Mouse (Mus musculus): ENCODE data around the gene Gm9573. TPM values are rescaled to one million over a fixed set of nuclear protein-coding genes. Genes with fewer than 3 reads are reported as not detected.

Gm9573 gene
- polyA plus RNA-seq, 1 experiment from 2014 or later, result not detected

Other genes with a start within 250 kb of the Gm9573 start
- gene H2-Q4, start 247.0 kb downstream of the Gm9573 start, polyA plus RNA-seq (2015; fragmentation: Nextera tagmentation; extraction: Ambion mirVana), result 4.8 and 5.1 TPM in 2 replicates
- 2.0 and 2.2 TPM in 2 replicates for gene H2-Q6, start 201.8 kb downstream of the Gm9573 start, polyA plus RNA-seq (2015; fragmentation: Nextera tagmentation; extraction: Ambion mirVana)
- 5.9 and 7.3 TPM in 2 replicates for gene H2-Q7, start 187.5 kb downstream of the Gm9573 start, polyA plus RNA-seq (2015; fragmentation: Nextera tagmentation; extraction: Ambion mirVana)
- gene H2-Q10, start 156.5 kb downstream of the Gm9573 start, polyA plus RNA-seq (2015; fragmentation: Nextera tagmentation; extraction: Ambion mirVana), result 80.2 and 93.1 TPM in 2 replicates
- gene Pou5f1, start 120.6 kb downstream of the Gm9573 start, polyA plus RNA-seq (2015; fragmentation: Nextera tagmentation; extraction: Ambion mirVana), result not detected in 2 replicates
- 57.7 and 68.3 TPM in 2 replicates for gene Tcf19, start 109.8 kb downstream of the Gm9573 start, polyA plus RNA-seq (2015; fragmentation: Nextera tagmentation; extraction: Ambion mirVana)
- 12.5 and 15.7 TPM in 2 replicates for gene Cchcr1, start 109.5 kb downstream of the Gm9573 start, polyA plus RNA-seq (2015; fragmentation: Nextera tagmentation; extraction: Ambion mirVana)
- 0.66 and 0.81 TPM in 2 replicates for gene Psors1c2, start 93.4 kb downstream of the Gm9573 start, polyA plus RNA-seq (2015; fragmentation: Nextera tagmentation; extraction: Ambion mirVana)
- gene Cdsn, start 74.5 kb downstream of the Gm9573 start, polyA plus RNA-seq (2015; fragmentation: Nextera tagmentation; extraction: Ambion mirVana), result 0.10 TPM in 2 replicates
- gene 2300002M23Rik, start 59.2 kb downstream of the Gm9573 start, polyA plus RNA-seq (2015; fragmentation: Nextera tagmentation; extraction: Ambion mirVana), result not detected in 2 replicates
- 1.2 and 3.3 TPM in 2 replicates for gene Sfta2, start 25.1 kb downstream of the Gm9573 start, polyA plus RNA-seq (2015; fragmentation: Nextera tagmentation; extraction: Ambion mirVana)
- gene Mucl3, start 17.1 kb upstream of the Gm9573 start, polyA plus RNA-seq (2015; fragmentation: Nextera tagmentation; extraction: Ambion mirVana), result 0.20 and 0.21 TPM in 2 replicates
- 19.3 and 22.8 TPM in 2 replicates for gene Vars2, start 41.0 kb upstream of the Gm9573 start, polyA plus RNA-seq (2015; fragmentation: Nextera tagmentation; extraction: Ambion mirVana)
- 41.9 and 45.1 TPM in 2 replicates for gene Gtf2h4, start 47.1 kb upstream of the Gm9573 start, polyA plus RNA-seq (2015; fragmentation: Nextera tagmentation; extraction: Ambion mirVana)
- gene Ddr1, start 78.0 kb upstream of the Gm9573 start, polyA plus RNA-seq (2015; fragmentation: Nextera tagmentation; extraction: Ambion mirVana), result 54.1 and 57.1 TPM in 2 replicates
- 16.0 and 16.2 TPM in 2 replicates for gene Ier3, start 195.0 kb upstream of the Gm9573 start, polyA plus RNA-seq (2015; fragmentation: Nextera tagmentation; extraction: Ambion mirVana)
- gene Flot1, start 196.6 kb upstream of the Gm9573 start, polyA plus RNA-seq (2015; fragmentation: Nextera tagmentation; extraction: Ambion mirVana), result 56.9 and 58.5 TPM in 2 replicates
- gene Tubb5, start 211.7 kb upstream of the Gm9573 start, polyA plus RNA-seq (2015; fragmentation: Nextera tagmentation; extraction: Ambion mirVana), result 559 and 622 TPM in 2 replicates
- 10.0 and 11.8 TPM in 2 replicates for gene Mdc1, start 214.9 kb upstream of the Gm9573 start, polyA plus RNA-seq (2015; fragmentation: Nextera tagmentation; extraction: Ambion mirVana)
- 47.7 and 51.7 TPM in 2 replicates for gene Nrm, start 234.7 kb upstream of the Gm9573 start, polyA plus RNA-seq (2015; fragmentation: Nextera tagmentation; extraction: Ambion mirVana)
- gene Ppp1r18, start 239.0 kb upstream of the Gm9573 start, polyA plus RNA-seq (2015; fragmentation: Nextera tagmentation; extraction: Ambion mirVana), result 19.3 and 19.4 TPM in 2 replicates

All from intestine, embryonic 16.5 days (tissue).